Mouse (Mus musculus) CH12.LX (cell line): ENCODE results near the gene Suds3.

Experiments used
- BHLHE40 ChIP-seq: IDR thresholded peaks from 2 replicates; pipeline ENCODE4 v1.6.1; 2011; ENCODE audit warnings: mild to moderate bottlenecking, low read depth, low read length, improper control_type of control experiment
- CHD2 ChIP-seq: IDR thresholded peaks from 2 replicates; pipeline ENCODE4 v1.6.1; 2011; ENCODE audit warnings: low read length, improper control_type of control experiment
- CTCF ChIP-seq, 2 experiments: IDR thresholded peaks in 1 of 2; conservative IDR thresholded peaks in 1 of 2; 2 replicates each; pipeline ENCODE4 v1.5.1; 2011 to 2012; ENCODE audit warnings: low read depth in 2 of 2, low read length in 2 of 2, improper control_type of control experiment in 1 of 2, inconsistent platforms in 1 of 2, mild to moderate bottlenecking in 1 of 2, moderate library complexity in 1 of 2
- E2F4 ChIP-seq: IDR thresholded peaks from 2 replicates; pipeline ENCODE4 v1.6.1; 2011; ENCODE audit warnings: low read depth, low read length, improper control_type of control experiment; ENCODE audit not compliant: insufficient replicate concordance
- ETS1 ChIP-seq: conservative IDR thresholded peaks from 2 replicates; pipeline ENCODE4 v1.6.1; 2012; ENCODE audit warnings: low read depth, mild to moderate bottlenecking, inconsistent platforms, low read length, improper control_type of control experiment, moderate library complexity
- MAZ ChIP-seq: IDR thresholded peaks from 2 replicates; pipeline ENCODE4 v1.6.1; 2012; ENCODE audit warnings: low read depth, mild to moderate bottlenecking, inconsistent platforms, low read length, improper control_type of control experiment, moderate library complexity
- MXI1 ChIP-seq: IDR thresholded peaks from 2 replicates; pipeline ENCODE4 v1.6.1; 2011; ENCODE audit warnings: mild to moderate bottlenecking, low read depth, low read length, improper control_type of control experiment
- POLR2A ChIP-seq: IDR thresholded peaks from 2 replicates; pipeline ENCODE4 v1.6.1; 2011; ENCODE audit warnings: low read depth, mild to moderate bottlenecking, improper control_type of control experiment, low read length
- POLR2AphosphoS2 ChIP-seq: IDR thresholded peaks from 2 replicates; pipeline ENCODE4 v1.6.1; 2011; ENCODE audit warnings: low read depth, low read length, improper control_type of control experiment
- SIN3A ChIP-seq: IDR thresholded peaks from 2 replicates; pipeline ENCODE4 v1.6.1; 2012; ENCODE audit warnings: low read length, improper control_type of control experiment, inconsistent platforms
- ZC3H11A ChIP-seq: IDR thresholded peaks from 2 replicates; pipeline ENCODE4 v1.6.1; 2012; ENCODE audit warnings: low read depth, mild to moderate bottlenecking, inconsistent platforms, low read length, improper control_type of control experiment
- ZMIZ1 ChIP-seq: IDR thresholded peaks from 2 replicates; pipeline ENCODE4 v1.6.1; 2012; ENCODE audit warnings: low read depth, mild to moderate bottlenecking, inconsistent platforms, low read length, improper control_type of control experiment

DNA sequence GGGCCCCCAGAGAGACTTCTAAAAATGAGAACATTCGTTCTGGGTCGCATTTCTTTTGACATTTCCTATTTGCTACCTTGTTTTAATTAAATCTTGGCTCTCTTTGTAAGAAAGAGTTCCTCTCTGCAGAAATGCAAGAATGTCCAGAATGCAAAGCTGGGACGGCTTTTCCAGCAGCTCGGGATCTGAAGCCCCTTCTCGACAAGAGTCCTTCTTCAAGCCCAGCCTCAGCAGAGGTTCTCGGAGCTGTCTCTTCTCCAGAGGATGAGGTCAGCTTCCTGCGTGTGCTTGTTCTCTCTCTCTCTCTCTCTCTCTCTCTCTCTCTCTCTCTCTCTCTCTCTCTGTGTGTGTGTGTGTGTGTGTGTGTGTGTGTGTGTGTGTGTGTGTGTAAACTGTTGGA lies 1.8 kb upstream of the Suds3 start:
- no peak for TF ChIP-seq ETS1
- no peak for TF ChIP-seq CTCF (conservative IDR thresholded peaks at IDR 0.05 in 1 of 2, IDR thresholded peaks at IDR 0.05 in 1 of 2; ENCODE audit: low read depth in 2 of 2, low read length in 2 of 2)
- no peak for TF ChIP-seq SIN3A
- no peak for TF ChIP-seq BHLHE40
- no peak for TF ChIP-seq MXI1
- TF ChIP-seq MAZ: no peak
- no peak for TF ChIP-seq CHD2
- TF ChIP-seq E2F4: no peak
- TF ChIP-seq ZC3H11A: no peak
- no peak for TF ChIP-seq POLR2AphosphoS2
- no peak for TF ChIP-seq ZMIZ1
- TF ChIP-seq POLR2A: no peak
